Mouse (Mus musculus) kidney, adult 2 months (tissue): ENCODE results near the gene Osbpl3. TPM values are rescaled to one million over a fixed set of nuclear protein-coding genes. Genes with fewer than 3 reads are reported as not detected.

Source experiments
- DNase-seq: peaks from one replicate; pipeline ENCODE4 v3.0.0; 2021
- H3K27ac ChIP-seq: fragments of 200-500 bp; 2 replicates; pipeline ENCODE4 v1.5.1; 2012; ENCODE audit warnings: low read depth, low read length, control low read depth, inconsistent platforms; ENCODE audit not compliant: insufficient read depth
- H3K27me3 ChIP-seq: fragments of 200-500 bp; replicated peaks from 2 replicates; pipeline ENCODE4 v1.6.1; 2012; ENCODE audit warnings: mild to moderate bottlenecking, moderate library complexity, low read length, inconsistent platforms; ENCODE audit not compliant: control insufficient read depth, insufficient read depth
- H3K36me3 ChIP-seq: fragments of 200-500 bp; 2 replicates; pipeline ENCODE4 v1.6.1; 2012; ENCODE audit warnings: mild to moderate bottlenecking, moderate library complexity, low read length, inconsistent platforms; ENCODE audit not compliant: control insufficient read depth, insufficient read depth
- H3K4me1 ChIP-seq: fragments of 200-500 bp; 2 replicates; pipeline ENCODE4 v1.6.1; 2011; ENCODE audit warnings: low read length; ENCODE audit not compliant: control insufficient read depth, insufficient read depth
- H3K4me3 ChIP-seq: fragments of 200-500 bp; 2 replicates; pipeline ENCODE4 v1.5.1; 2011; ENCODE audit warnings: mild to moderate bottlenecking, low read depth, low read length, control low read depth; ENCODE audit not compliant: insufficient read depth
- CTCF ChIP-seq: fragments of 200-500 bp; conservative IDR thresholded peaks from 2 replicates; pipeline ENCODE4 v1.5.1; 2011; ENCODE audit warnings: low read depth, mild to moderate bottlenecking, control low read depth, low read length, moderate library complexity, mixed read lengths; ENCODE audit not compliant: insufficient read depth, insufficient read length
- POLR2A ChIP-seq: fragments of 200-500 bp; IDR thresholded peaks from one replicate; pipeline ENCODE4 v1.6.1; 2011; ENCODE audit warnings: low read depth, low read length, control low read depth
- WGBS: fragments of 180-500 bp; shearing (Covaris S2); methylation state at CpG from one replicate; pipeline ENCODE4 v1.1.7; 2018; 5-methylcytosine and 5-hydroxymethylcytosine counted together
- polyA plus RNA-seq: library from polyadenylated mRNA; depleted of rRNA; stranded (reverse); fragments of >200 nt; gene quantifications from 2 replicates; pipeline ENCODE4 v1.2.3, GENCODE M21; 2012

Gene Osbpl3
- polyA plus RNA-seq, 1 experiment, result 33.0 TPM

DNA sequence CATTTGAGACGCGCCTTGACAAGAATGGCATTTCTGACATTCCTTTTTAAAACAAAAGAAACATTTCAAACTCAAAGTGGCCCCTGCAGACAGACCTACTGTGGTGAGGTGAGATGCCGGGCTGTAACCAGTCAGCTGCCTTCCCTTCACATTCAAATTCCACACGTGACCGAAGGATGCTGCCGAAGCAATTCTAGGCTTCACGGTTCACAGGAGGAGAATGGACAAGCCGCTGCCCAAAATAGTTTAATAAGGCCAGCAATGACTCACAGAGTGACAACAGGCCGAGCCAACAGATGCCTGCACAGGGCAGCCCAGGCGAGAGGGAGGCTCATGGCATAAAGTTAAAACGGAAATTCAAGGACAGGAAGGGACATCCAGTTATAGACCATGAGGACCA is 51.3 kb downstream of the Osbpl3 start:
- Histone ChIP-seq H3K27me3 (no peaks in the 10 kb centered on the region), H3K27ac (peak overlapping the region; percentile 90), H3K36me3 (no peaks in the 10 kb centered on the region), H3K4me1 (peaks cover 27% of the 10 kb centered on the region), H3K4me3 (no peak overlapping the region)
- TF ChIP-seq POLR2A, result no peak
- no peak for TF ChIP-seq CTCF
- 23% methylated on average over 11 of the region's 11 CpGs for WGBS
- peak; percentile 93 for DNase-seq

GRCm38 (mm10) chr6:50403524-50403923 is 52.5 kb downstream of the Osbpl3 start:
- H3K27me3 ChIP-seq, result no peaks in the 10 kb centered on the region
- 74% methylated on average over 4 of the region's 4 CpGs for WGBS
- no peak for TF ChIP-seq CTCF
- no peak for TF ChIP-seq POLR2A
- DNase-seq, result no peak
- no peak overlapping the region for H3K4me3 ChIP-seq
- peaks cover 37% of the 10 kb centered on the region for H3K4me1 ChIP-seq
- H3K36me3 ChIP-seq, result no peaks in the 10 kb centered on the region
- H3K27ac ChIP-seq, result no peak overlapping the region

- H3K4me1 ChIP-seq, result peaks cover 42% of the 10 kb centered on the region
- H3K36me3 ChIP-seq, result no peaks in the 10 kb centered on the region
- 87% methylated on average over 4 of the region's 4 CpGs for WGBS
- no peak for DNase-seq
- TF ChIP-seq CTCF, result no peak
- TF ChIP-seq POLR2A, result no peak
- H3K27me3 ChIP-seq, result no peaks in the 10 kb centered on the region
- H3K4me3 ChIP-seq, result no peak overlapping the region
- no peak overlapping the region for H3K27ac ChIP-seq
These were observed 53.1 kb downstream of the Osbpl3 start for GRCm38 (mm10) chr6:50402872-50403271.

GRCm38 (mm10) chr6:50400234-50400633 is 55.8 kb downstream of the Osbpl3 start:
- no peak for DNase-seq
- peaks cover 59% of the 10 kb centered on the region for H3K4me1 ChIP-seq
- no peak overlapping the region for H3K4me3 ChIP-seq
- peak overlapping the region; percentile 44; the same call in 1 of the 2 replicates for H3K27ac ChIP-seq
- no peaks in the 10 kb centered on the region for H3K36me3 ChIP-seq
- H3K27me3 ChIP-seq, result no peaks in the 10 kb centered on the region
- 61% methylated on average over 6 of the region's 6 CpGs for WGBS
- TF ChIP-seq POLR2A (no peak), CTCF (no peak)

DNA sequence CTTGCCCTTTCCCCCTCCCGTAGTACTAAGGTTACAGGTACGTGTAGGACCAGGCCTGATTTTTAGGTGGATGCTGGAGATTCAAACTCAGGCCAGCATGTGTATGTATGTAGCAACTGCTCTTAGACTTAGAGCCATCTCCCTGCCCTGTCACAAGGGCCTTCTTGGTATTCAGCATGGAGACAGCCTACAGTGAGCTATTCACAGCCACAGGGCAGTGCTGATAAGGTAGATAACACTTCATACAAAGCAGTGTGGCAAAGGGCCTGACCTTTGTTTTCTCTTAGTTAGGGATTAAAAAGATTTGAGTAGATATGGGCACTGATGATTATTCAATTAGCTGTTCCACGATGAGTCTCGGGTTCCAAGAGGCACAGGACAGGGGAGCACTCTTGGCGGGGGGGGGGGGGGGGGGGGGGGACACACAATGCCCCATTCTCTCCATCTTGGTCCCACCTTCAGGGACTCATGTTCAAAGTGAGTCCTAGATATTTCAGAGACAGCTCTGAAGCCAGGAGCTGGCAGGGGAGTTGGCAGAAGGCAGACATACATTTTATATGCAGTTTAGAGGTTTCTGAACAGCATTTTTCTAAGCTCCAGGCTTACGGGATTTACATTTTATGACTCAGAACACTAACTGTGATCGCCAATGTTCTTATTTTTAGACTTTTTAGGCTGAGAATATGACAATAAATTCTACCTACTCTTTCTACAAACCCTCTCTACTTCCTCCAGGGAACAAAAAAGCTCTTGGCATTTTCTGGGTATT is 56.4 kb downstream of the Osbpl3 start:
- Histone ChIP-seq H3K4me1 (peaks cover 55% of the 10 kb centered on the region), H3K27me3 (no peaks in the 10 kb centered on the region), H3K27ac (peak overlapping the region; percentile 89), H3K4me3 (no peak overlapping the region), H3K36me3 (no peaks in the 10 kb centered on the region)
- TF ChIP-seq POLR2A (no peak), CTCF (no peak)
- WGBS, result 62% methylated on average over 7 of the region's 7 CpGs
- DNase-seq, result no peak

DNA sequence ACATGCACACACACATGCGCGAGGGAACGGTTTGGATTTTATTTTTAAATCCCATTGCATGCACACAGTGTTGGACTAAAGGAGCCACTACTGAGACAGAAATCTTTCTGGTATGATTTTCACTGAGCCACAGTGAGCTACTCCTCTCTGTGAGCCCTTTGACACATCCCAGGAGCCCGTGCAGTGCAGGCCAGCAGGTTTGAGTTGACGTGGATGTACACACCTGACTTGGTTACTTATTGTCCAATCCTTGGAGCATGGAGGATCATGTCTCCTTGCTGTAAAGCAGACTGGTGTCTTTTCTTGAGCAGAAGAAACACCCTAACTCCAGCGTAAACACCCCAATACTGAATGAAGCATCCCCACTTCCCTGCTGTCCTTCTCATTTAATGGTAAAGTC is 57.7 kb downstream of the Osbpl3 start:
- Histone ChIP-seq H3K36me3 (no peaks in the 10 kb centered on the region), H3K4me1 (peaks cover 49% of the 10 kb centered on the region), H3K4me3 (no peak overlapping the region), H3K27me3 (no peaks in the 10 kb centered on the region), H3K27ac (peak overlapping the region; percentile 94)
- peak; percentile 86 for DNase-seq
- 65% methylated on average over 6 of the region's 6 CpGs for WGBS
- no peak for TF ChIP-seq CTCF
- no peak for TF ChIP-seq POLR2A

DNA sequence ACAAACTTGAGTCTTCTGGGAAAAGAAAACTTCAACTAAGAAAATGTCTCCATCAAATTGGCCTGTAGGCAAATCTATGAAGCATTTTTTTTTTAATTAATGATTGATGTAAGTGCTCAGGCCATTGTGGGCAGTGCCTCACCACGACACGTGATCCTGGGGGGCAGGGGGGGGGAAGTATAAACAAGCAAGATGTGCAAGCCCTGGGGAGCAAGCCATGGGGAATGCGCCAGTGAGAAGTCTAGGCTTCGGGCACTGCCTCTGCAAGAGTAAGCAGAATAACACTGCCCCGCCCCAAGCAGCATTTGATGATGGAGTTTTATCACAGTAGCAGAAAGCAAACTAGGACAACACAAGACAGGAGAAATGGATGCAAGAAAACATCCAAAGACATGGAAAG is 58.9 kb downstream of the Osbpl3 start:
- peak; percentile 87 for DNase-seq
- peak overlapping the region; percentile 88 for H3K27ac ChIP-seq
- H3K27me3 ChIP-seq, result no peaks in the 10 kb centered on the region
- WGBS, result 27% methylated on average over 5 of the region's 5 CpGs
- no peaks in the 10 kb centered on the region for H3K36me3 ChIP-seq
- H3K4me1 ChIP-seq, result peaks cover 49% of the 10 kb centered on the region
- H3K4me3 ChIP-seq, result no peak overlapping the region
- TF ChIP-seq POLR2A, result no peak
- no peak for TF ChIP-seq CTCF
